Mouse (Mus musculus) cortical plate, adult 2 months (tissue): ENCODE measurements around the gene Ttc28. TPM values are rescaled to one million over a fixed set of nuclear protein-coding genes. Genes with fewer than 3 reads are reported as not detected.
"Not testable (repeated sequence)": the region's sequence is repeated elsewhere in the genome, so short reads cannot be mapped to it uniquely, and the experiment has no call there.

ENCODE experiments used
- H3K27ac ChIP-seq: fragments of 200-500 bp; 2 replicates; pipeline ENCODE4 v1.5.1; 2012; ENCODE audit warnings: low read length, control low read depth, inconsistent platforms; ENCODE audit not compliant: insufficient read depth
- H3K4me1 ChIP-seq: fragments of 200-500 bp; 2 replicates; pipeline ENCODE4 v1.6.1; 2011; ENCODE audit warnings: low read length; ENCODE audit not compliant: control insufficient read depth, insufficient read depth
- H3K4me3 ChIP-seq: fragments of 200-500 bp; 2 replicates; pipeline ENCODE4 v1.5.1; 2011; ENCODE audit warnings: mild to moderate bottlenecking, low read length, control low read depth; ENCODE audit not compliant: insufficient read depth
- CTCF ChIP-seq: fragments of 200-500 bp; IDR thresholded peaks from 2 replicates; pipeline ENCODE4 v1.5.1; 2011; ENCODE audit warnings: mild to moderate bottlenecking, control low read depth, low read length; ENCODE audit not compliant: insufficient read depth; ENCODE audit errors: extremely low read depth
- POLR2A ChIP-seq: fragments of 200-500 bp; IDR thresholded peaks from 2 replicates; pipeline ENCODE4 v1.6.1; 2011; ENCODE audit warnings: mild to moderate bottlenecking, low read length, control low read depth; ENCODE audit not compliant: insufficient read depth; ENCODE audit errors: extremely low read depth
- polyA plus RNA-seq: library from polyadenylated mRNA; depleted of rRNA; stranded (reverse); fragments of >200 nt; gene quantifications from 2 replicates; pipeline ENCODE4 v1.2.3, GENCODE M21; 2012; rRNA removed

Ttc28 gene
- polyA plus RNA-seq: 3.7 and 3.9 TPM in 2 replicates

DNA sequence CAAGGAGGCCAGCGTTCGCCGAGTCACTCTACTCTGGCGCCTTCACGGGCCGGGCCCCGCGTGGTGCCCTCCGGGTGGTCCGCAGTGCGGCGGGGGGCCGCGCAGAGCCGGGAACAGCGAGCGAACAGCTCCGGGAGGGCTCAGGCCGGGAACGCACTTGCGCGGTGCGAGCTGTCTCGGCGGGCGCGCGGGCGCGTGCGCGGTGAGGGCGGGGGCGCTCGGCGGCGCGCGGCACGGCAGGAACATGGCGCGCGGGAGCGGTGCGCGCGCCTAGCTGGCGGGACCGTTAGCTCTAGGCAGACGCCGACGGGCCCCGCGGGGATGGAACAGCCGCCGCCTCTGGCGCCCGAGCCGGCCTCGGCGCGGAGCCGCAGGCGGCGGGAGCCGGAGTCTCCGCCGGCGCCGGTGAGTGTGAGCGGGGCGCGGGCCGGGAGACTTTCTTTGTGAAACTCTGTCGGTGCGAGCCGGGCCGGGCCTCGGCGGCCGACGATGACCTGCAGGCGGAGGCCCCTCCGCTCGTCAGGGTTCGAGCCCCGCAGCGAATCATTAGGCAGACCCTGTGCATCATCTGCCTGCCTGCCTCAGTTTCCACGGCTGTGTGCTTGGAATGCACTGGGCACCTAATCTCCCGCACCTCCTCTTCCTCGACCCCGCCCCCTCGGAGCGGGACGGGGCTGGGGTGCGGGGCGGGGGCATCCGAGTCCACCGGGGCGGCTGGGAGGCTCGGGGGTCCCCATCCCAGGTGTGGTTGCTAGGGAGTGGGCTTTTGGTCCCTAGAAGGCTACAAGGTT lies at the start of gene Ttc28:
Gene Ttc28, plus strand, starts transcription at position 220 of the 791 bp plus-strand sequence.
- Histone ChIP-seq H3K4me1 (no peaks in the 10 kb centered on the region; the same call in 1 of the 2 replicates), H3K4me3 (peak within 1 kb of the TSS; percentile 43), H3K27ac (no peak within 1 kb of the TSS)
- TF ChIP-seq POLR2A (peak; percentile 72; the same call in 1 of the 2 replicates), CTCF (no peak)

- H3K4me3 ChIP-seq: no peak overlapping the region
- TF ChIP-seq CTCF: no peak
- H3K27ac ChIP-seq: no peak overlapping the region
- H3K4me1 ChIP-seq: no peaks in the 10 kb centered on the region
Measured at GRCm38 (mm10) chr5:110831036-110831720, 48.4 kb upstream of the Ttc28 start.

DNA sequence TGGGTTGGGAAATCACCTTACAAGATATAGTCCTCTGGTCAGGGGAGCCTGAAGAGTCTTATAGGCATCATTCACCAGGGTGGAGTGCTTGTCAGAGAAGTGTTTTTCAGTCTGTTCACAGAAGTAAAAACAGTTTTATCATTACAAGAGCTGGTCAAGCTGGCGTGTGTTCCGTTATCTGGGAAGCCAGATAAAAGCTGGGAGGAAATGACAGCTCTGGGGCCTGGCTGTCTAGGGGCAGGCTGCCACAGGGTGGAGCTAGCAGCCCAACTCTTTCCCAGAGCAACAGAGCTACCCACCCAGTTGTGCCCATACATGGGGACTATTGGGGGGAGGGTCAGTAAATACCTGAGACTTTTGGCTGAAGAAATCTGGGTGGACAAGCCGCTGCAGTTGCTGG lies 43.6 kb upstream of the Ttc28 start:
- H3K4me3 ChIP-seq: no peak overlapping the region
- no peak overlapping the region for H3K27ac ChIP-seq
- peaks cover 1% of the 10 kb centered on the region; the same call in 1 of the 2 replicates for H3K4me1 ChIP-seq
- TF ChIP-seq CTCF (peak; percentile 68), POLR2A (no peak)

- H3K27ac ChIP-seq, H3K4me3 ChIP-seq, H3K4me1 ChIP-seq: not testable (repeated sequence)
Measured at GRCm38 (mm10) chr5:110838016-110838415, 41.6 kb upstream of the Ttc28 start.

GRCm38 (mm10) chr5:110839038-110839677 lies 40.4 kb upstream of the Ttc28 start:
- peak overlapping the region; percentile 74 for H3K4me3 ChIP-seq
- peak overlapping the region; percentile 32 for H3K27ac ChIP-seq
- TF ChIP-seq CTCF (no peak), POLR2A (no peak)
- peaks cover 1% of the 10 kb centered on the region; the same call in 1 of the 2 replicates for H3K4me1 ChIP-seq

- Histone ChIP-seq H3K27ac (peak within 1 kb of the TSS; percentile 32), H3K4me1 (peaks cover 1% of the 10 kb centered on the region; the same call in 1 of the 2 replicates), H3K4me3 (peak within 1 kb of the TSS; percentile 74)
- TF ChIP-seq POLR2A (peak; percentile 84), CTCF (peak; percentile 31; the same call in 1 of the 2 replicates)
Measured at GRCm38 (mm10) chr5:110839678-110840365, 39.8 kb upstream of the Ttc28 start, which contains the start of the genes Hscb and Chek2. Gene Hscb, minus strand, starts transcription at chr5:110839777. Gene Chek2, plus strand, starts transcription at chr5:110839979.

DNA sequence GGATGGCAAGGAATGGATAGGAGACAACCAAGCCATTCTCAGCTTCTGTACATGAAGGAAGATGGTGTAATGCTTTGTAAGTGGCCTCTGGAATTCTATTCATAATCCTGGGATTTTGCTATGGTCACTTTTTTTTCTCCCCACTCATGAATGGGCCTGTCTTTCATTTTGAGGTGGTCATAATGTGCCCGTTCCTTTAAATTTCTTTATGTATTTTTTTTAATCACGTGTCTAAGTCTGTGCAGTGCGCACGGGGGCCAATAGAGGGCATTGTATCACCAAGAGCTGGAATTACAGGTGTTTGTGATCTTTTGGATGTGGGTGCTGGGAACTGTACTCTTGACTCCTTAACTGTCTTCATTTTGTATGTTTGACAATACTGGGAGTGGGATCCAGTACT lies 39.1 kb upstream of the Ttc28 start:
- H3K4me3 ChIP-seq: peak overlapping the region; percentile 74
- H3K4me1 ChIP-seq: peaks cover 1% of the 10 kb centered on the region; the same call in 1 of the 2 replicates
- H3K27ac ChIP-seq: no peak overlapping the region
- TF ChIP-seq POLR2A (no peak), CTCF (peak; percentile 29; the same call in 1 of the 2 replicates)

GRCm38 (mm10) chr5:110841046-110841862 lies 38.3 kb upstream of the Ttc28 start:
- TF ChIP-seq POLR2A (no peak), CTCF (no peak)
- peaks cover 1% of the 10 kb centered on the region; the same call in 1 of the 2 replicates for H3K4me1 ChIP-seq
- no peak overlapping the region for H3K27ac ChIP-seq
- H3K4me3 ChIP-seq: no peak overlapping the region

DNA sequence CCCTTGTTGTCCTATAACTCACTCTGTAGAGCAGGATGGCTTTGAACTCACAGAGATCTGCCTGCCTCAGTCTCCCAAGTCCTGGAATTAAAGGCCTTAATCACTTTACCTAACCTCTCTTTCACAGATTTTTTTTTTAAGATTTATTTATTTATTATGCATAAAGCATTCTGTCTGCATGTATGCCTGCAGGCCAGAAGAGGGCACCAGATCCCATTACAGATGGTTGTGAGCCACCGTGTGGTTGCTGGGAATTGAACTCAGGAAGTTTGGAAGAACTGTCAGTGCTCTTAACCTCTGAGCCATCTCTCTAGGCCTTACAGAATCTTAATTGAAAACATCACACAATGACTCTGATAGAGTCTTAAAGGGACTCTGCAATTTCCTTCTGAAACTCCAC lies 26.6 kb upstream of the Ttc28 start:
- Histone ChIP-seq H3K4me3 (no peak overlapping the region), H3K4me1 (no peaks in the 10 kb centered on the region), H3K27ac (no peak overlapping the region)
- TF ChIP-seq POLR2A: no peak
- TF ChIP-seq CTCF: no peak
